Mouse (Mus musculus): ENCODE results near the gene Dydc1. TPM values are rescaled to one million over a fixed set of nuclear protein-coding genes. Genes with fewer than 3 reads are reported as not detected.

Dydc1 gene
- polyA plus RNA-seq, 1 experiment from 2014 or later: not detected

GRCm38 (mm10) chr14:41072944-41073275 lies 199 bp downstream of the Dydc1 start:
- DNase-seq (ENCODE audit: low spot score): no peak
- peak overlapping the region; percentile 60 for H3K4me2 ChIP-seq (ENCODE audit: low read depth, low read length)
- no peak overlapping the region for H3K9ac ChIP-seq (replicated peaks; ENCODE audit: low read length)
- H3K27ac ChIP-seq (replicated peaks; ENCODE audit: low read depth, low read length): no peak overlapping the region
- no peaks in the 10 kb centered on the region for H3K9me3 ChIP-seq (replicated peaks; ENCODE audit: control insufficient read depth, low read length)
- no peaks in the 10 kb centered on the region for H3K36me3 ChIP-seq (replicated peaks; ENCODE audit: control insufficient read depth, insufficient read depth, low read depth, low read length)
- WGBS: 4% methylated on average over 8 of the region's 8 CpGs
- no peaks in the 10 kb centered on the region for H3K4me1 ChIP-seq (ENCODE audit: control insufficient read depth, insufficient read depth, low read length)
- no peak for ATAC-seq (replicated peaks; ENCODE audit: insufficient number of reproducible peaks, low FRiP score, low TSS enrichment, low read depth)
- H3K27me3 ChIP-seq (ENCODE audit: control insufficient read depth, insufficient read depth, low read length): no peaks in the 10 kb centered on the region
- peak overlapping the region; percentile 28 for H3K4me3 ChIP-seq (ENCODE audit: low read depth, low read length)

- Histone ChIP-seq H3K4me1 (ENCODE audit: control insufficient read depth, insufficient read depth, low read length) (no peaks in the 10 kb centered on the region), H3K27me3 (ENCODE audit: control insufficient read depth, insufficient read depth, low read length) (no peaks in the 10 kb centered on the region), H3K9ac (replicated peaks; ENCODE audit: low read length) (no peak overlapping the region), H3K4me3 (ENCODE audit: low read depth, low read length) (no peak overlapping the region), H3K36me3 (replicated peaks; ENCODE audit: control insufficient read depth, insufficient read depth, low read depth, low read length) (no peaks in the 10 kb centered on the region), H3K4me2 (ENCODE audit: low read depth, low read length) (no peak overlapping the region), H3K27ac (replicated peaks; ENCODE audit: low read depth, low read length) (no peak overlapping the region), H3K9me3 (replicated peaks; ENCODE audit: control insufficient read depth, low read length) (no peaks in the 10 kb centered on the region)
- 89% methylated on average over 2 of the region's 2 CpGs for WGBS
- ATAC-seq (replicated peaks; ENCODE audit: insufficient number of reproducible peaks, low FRiP score, low TSS enrichment, low read depth) (no peak), DNase-seq (ENCODE audit: low spot score) (no peak)
These were observed 9.7 kb downstream of the Dydc1 start for GRCm38 (mm10) chr14:41082408-41082807.

- ATAC-seq (replicated peaks; ENCODE audit: insufficient number of reproducible peaks, low FRiP score, low TSS enrichment, low read depth): no peak
- Histone ChIP-seq H3K4me3 (ENCODE audit: low read depth, low read length) (no peak overlapping the region), H3K9ac (replicated peaks; ENCODE audit: low read length) (no peak overlapping the region), H3K27me3 (ENCODE audit: control insufficient read depth, insufficient read depth, low read length) (no peaks in the 10 kb centered on the region), H3K4me2 (ENCODE audit: low read depth, low read length) (no peak overlapping the region), H3K9me3 (replicated peaks; ENCODE audit: control insufficient read depth, low read length) (no peaks in the 10 kb centered on the region), H3K4me1 (ENCODE audit: control insufficient read depth, insufficient read depth, low read length) (no peaks in the 10 kb centered on the region), H3K27ac (replicated peaks; ENCODE audit: low read depth, low read length) (no peak overlapping the region), H3K36me3 (replicated peaks; ENCODE audit: control insufficient read depth, insufficient read depth, low read depth, low read length) (no peaks in the 10 kb centered on the region)
- DNase-seq (ENCODE audit: low spot score): peak; percentile 9
- WGBS: 79% methylated on average over 1 of the region's 1 CpGs
These were observed 14.8 kb downstream of the Dydc1 start for GRCm38 (mm10) chr14:41087509-41087908.

GRCm38 (mm10) chr14:41090777-41091176 lies 18.1 kb downstream of the Dydc1 start:
- Histone ChIP-seq H3K4me3 (ENCODE audit: low read depth, low read length) (no peak overlapping the region), H3K27ac (replicated peaks; ENCODE audit: low read depth, low read length) (no peak overlapping the region), H3K36me3 (replicated peaks; ENCODE audit: control insufficient read depth, insufficient read depth, low read depth, low read length) (no peaks in the 10 kb centered on the region), H3K27me3 (ENCODE audit: control insufficient read depth, insufficient read depth, low read length) (no peaks in the 10 kb centered on the region), H3K4me1 (ENCODE audit: control insufficient read depth, insufficient read depth, low read length) (no peaks in the 10 kb centered on the region), H3K9me3 (replicated peaks; ENCODE audit: control insufficient read depth, low read length) (no peaks in the 10 kb centered on the region), H3K4me2 (ENCODE audit: low read depth, low read length) (no peak overlapping the region), H3K9ac (replicated peaks; ENCODE audit: low read length) (no peak overlapping the region)
- ATAC-seq (replicated peaks; ENCODE audit: insufficient number of reproducible peaks, low FRiP score, low TSS enrichment, low read depth): no peak
- DNase-seq (ENCODE audit: low spot score): peak; percentile 48
- 45% methylated on average over 8 of the region's 8 CpGs for WGBS

GRCm38 (mm10) chr14:41094114-41094513 lies 21.4 kb downstream of the Dydc1 start:
- Histone ChIP-seq H3K9me3 (replicated peaks; ENCODE audit: control insufficient read depth, low read length) (no peaks in the 10 kb centered on the region), H3K4me2 (ENCODE audit: low read depth, low read length) (no peak overlapping the region), H3K27ac (replicated peaks; ENCODE audit: low read depth, low read length) (no peak overlapping the region)

GRCm38 (mm10) chr14:41096296-41096860 lies 23.7 kb downstream of the Dydc1 start:
- no peaks in the 10 kb centered on the region for H3K27me3 ChIP-seq (ENCODE audit: control insufficient read depth, insufficient read depth, low read length)
- no peak overlapping the region for H3K4me2 ChIP-seq (ENCODE audit: low read depth, low read length)
- H3K4me1 ChIP-seq (ENCODE audit: control insufficient read depth, insufficient read depth, low read length): no peaks in the 10 kb centered on the region
- no peak overlapping the region for H3K4me3 ChIP-seq (ENCODE audit: low read depth, low read length)
- H3K27ac ChIP-seq (replicated peaks; ENCODE audit: low read depth, low read length): no peak overlapping the region
- ATAC-seq (replicated peaks; ENCODE audit: insufficient number of reproducible peaks, low FRiP score, low TSS enrichment, low read depth) (no peak), DNase-seq (ENCODE audit: low spot score) (no peak)
- no peaks in the 10 kb centered on the region for H3K36me3 ChIP-seq (replicated peaks; ENCODE audit: control insufficient read depth, insufficient read depth, low read depth, low read length)
- H3K9ac ChIP-seq (replicated peaks; ENCODE audit: low read length): no peak overlapping the region
- no peaks in the 10 kb centered on the region for H3K9me3 ChIP-seq (replicated peaks; ENCODE audit: control insufficient read depth, low read length)
- WGBS: 84% methylated on average over 3 of the region's 3 CpGs

More at GRCm38 (mm10) chr14:41094114-41094513, 21.4 kb downstream of the Dydc1 start:
- Histone ChIP-seq H3K9ac (replicated peaks; ENCODE audit: low read length) (no peak overlapping the region), H3K4me1 (ENCODE audit: control insufficient read depth, insufficient read depth, low read length) (no peaks in the 10 kb centered on the region), H3K36me3 (replicated peaks; ENCODE audit: control insufficient read depth, insufficient read depth, low read depth, low read length) (no peaks in the 10 kb centered on the region), H3K4me3 (ENCODE audit: low read depth, low read length) (no peak overlapping the region), H3K27me3 (ENCODE audit: control insufficient read depth, insufficient read depth, low read length) (no peaks in the 10 kb centered on the region)
- 54% methylated on average over 1 of the region's 1 CpGs for WGBS
- ATAC-seq (replicated peaks; ENCODE audit: insufficient number of reproducible peaks, low FRiP score, low TSS enrichment, low read depth): no peak
- peak; percentile 10 for DNase-seq (ENCODE audit: low spot score)

GRCm38 (mm10) chr14:41098726-41099125 lies 26.0 kb downstream of the Dydc1 start:
- ATAC-seq (replicated peaks; ENCODE audit: insufficient number of reproducible peaks, low FRiP score, low TSS enrichment, low read depth) (no peak), DNase-seq (ENCODE audit: low spot score) (no peak)
- 95% methylated on average over 1 of the region's 1 CpGs for whole genome bisulfite sequencing
- H3K4me1 ChIP-seq (ENCODE audit: control insufficient read depth, insufficient read depth, low read length): no peaks in the 10 kb centered on the region
- H3K27ac ChIP-seq (replicated peaks; ENCODE audit: low read depth, low read length): no peak overlapping the region
- no peak overlapping the region for H3K4me3 ChIP-seq (ENCODE audit: low read depth, low read length)
- no peaks in the 10 kb centered on the region for H3K36me3 ChIP-seq (replicated peaks; ENCODE audit: control insufficient read depth, insufficient read depth, low read depth, low read length)
- H3K4me2 ChIP-seq (ENCODE audit: low read depth, low read length): no peak overlapping the region
- H3K9ac ChIP-seq (replicated peaks; ENCODE audit: low read length): no peak overlapping the region
- H3K9me3 ChIP-seq (replicated peaks; ENCODE audit: control insufficient read depth, low read length): no peaks in the 10 kb centered on the region
- H3K27me3 ChIP-seq (ENCODE audit: control insufficient read depth, insufficient read depth, low read length): no peaks in the 10 kb centered on the region

GRCm38 (mm10) chr14:41100712-41101111 lies 28.0 kb downstream of the Dydc1 start:
- Histone ChIP-seq H3K4me1 (ENCODE audit: control insufficient read depth, insufficient read depth, low read length) (no peaks in the 10 kb centered on the region), H3K9ac (replicated peaks; ENCODE audit: low read length) (no peak overlapping the region), H3K27me3 (ENCODE audit: control insufficient read depth, insufficient read depth, low read length) (no peaks in the 10 kb centered on the region), H3K4me2 (ENCODE audit: low read depth, low read length) (no peak overlapping the region), H3K4me3 (ENCODE audit: low read depth, low read length) (no peak overlapping the region), H3K36me3 (replicated peaks; ENCODE audit: control insufficient read depth, insufficient read depth, low read depth, low read length) (no peaks in the 10 kb centered on the region), H3K9me3 (replicated peaks; ENCODE audit: control insufficient read depth, low read length) (no peaks in the 10 kb centered on the region), H3K27ac (replicated peaks; ENCODE audit: low read depth, low read length) (no peak overlapping the region)
- DNase-seq (ENCODE audit: low spot score) (no peak), ATAC-seq (replicated peaks; ENCODE audit: insufficient number of reproducible peaks, low FRiP score, low TSS enrichment, low read depth) (no peak)
- 79% methylated on average over 3 of the region's 3 CpGs for WGBS
